Mouse (Mus musculus): ENCODE results near the gene Apmap. TPM values are rescaled to one million over a fixed set of nuclear protein-coding genes. Genes with fewer than 3 reads are reported as not detected.

Gene Apmap
- polyA plus RNA-seq, 1 experiment from 2014 or later: 35.0 TPM

- H3K4me1 ChIP-seq (replicated peaks; ENCODE audit: control insufficient read depth, insufficient read depth, low read length): no peaks in the 10 kb centered on the region
- H3K9me3 ChIP-seq (ENCODE audit: control insufficient read depth, low read length): no peaks in the 10 kb centered on the region
- ATAC-seq (replicated peaks; ENCODE audit: low FRiP score): no peak
- no peak overlapping the region for H3K4me3 ChIP-seq (ENCODE audit: low read depth, low read length)
- WGBS: 81% methylated on average over 4 of the region's 4 CpGs
- H3K27me3 ChIP-seq (replicated peaks; ENCODE audit: control insufficient read depth, insufficient read depth, low read length): no peaks in the 10 kb centered on the region
- H3K4me2 ChIP-seq: no peak overlapping the region
- DNase-seq (ENCODE audit: low spot score): no peak
- H3K9ac ChIP-seq (ENCODE audit: low read depth, low read length): no peak overlapping the region
- no peak overlapping the region for H3K27ac ChIP-seq (ENCODE audit: low read depth, low read length)
- peaks cover 8% of the 10 kb centered on the region; the same call in 1 of the 2 replicates for H3K36me3 ChIP-seq (ENCODE audit: control insufficient read depth, insufficient read depth, low read length)
Measured at GRCm38 (mm10) chr2:150629255-150629654, 20.9 kb upstream of the Apmap start.

- H3K36me3 ChIP-seq (ENCODE audit: control insufficient read depth, insufficient read depth, low read length): peaks cover 5% of the 10 kb centered on the region; the same call in 1 of the 2 replicates
- ATAC-seq (replicated peaks; ENCODE audit: low FRiP score): no peak
- no peaks in the 10 kb centered on the region for H3K4me1 ChIP-seq (replicated peaks; ENCODE audit: control insufficient read depth, insufficient read depth, low read length)
- no peaks in the 10 kb centered on the region for H3K9me3 ChIP-seq (ENCODE audit: control insufficient read depth, low read length)
- H3K9ac ChIP-seq (ENCODE audit: low read depth, low read length): no peak overlapping the region
- no peak overlapping the region for H3K4me3 ChIP-seq (ENCODE audit: low read depth, low read length)
- DNase-seq (ENCODE audit: low spot score): no peak
- WGBS: 53% methylated on average over 6 of the region's 6 CpGs
- H3K4me2 ChIP-seq: no peak overlapping the region
- H3K27me3 ChIP-seq (replicated peaks; ENCODE audit: control insufficient read depth, insufficient read depth, low read length): no peaks in the 10 kb centered on the region
- no peak overlapping the region for H3K27ac ChIP-seq (ENCODE audit: low read depth, low read length)
Measured at GRCm38 (mm10) chr2:150627140-150627539, 18.8 kb upstream of the Apmap start.

- 86% methylated on average over 8 of the region's 8 CpGs for WGBS
- Histone ChIP-seq H3K27ac (ENCODE audit: low read depth, low read length) (no peak overlapping the region), H3K4me1 (replicated peaks; ENCODE audit: control insufficient read depth, insufficient read depth, low read length) (no peaks in the 10 kb centered on the region), H3K4me3 (ENCODE audit: low read depth, low read length) (no peak overlapping the region), H3K27me3 (replicated peaks; ENCODE audit: control insufficient read depth, insufficient read depth, low read length) (no peaks in the 10 kb centered on the region), H3K9me3 (ENCODE audit: control insufficient read depth, low read length) (no peaks in the 10 kb centered on the region), H3K4me2 (no peak overlapping the region), H3K9ac (ENCODE audit: low read depth, low read length) (no peak overlapping the region), H3K36me3 (ENCODE audit: control insufficient read depth, insufficient read depth, low read length) (peaks cover 5% of the 10 kb centered on the region; the same call in 1 of the 2 replicates)
- ATAC-seq (replicated peaks; ENCODE audit: low FRiP score) (no peak), DNase-seq (ENCODE audit: low spot score) (no peak)
Measured at GRCm38 (mm10) chr2:150624926-150625325, 16.6 kb upstream of the Apmap start.

- Histone ChIP-seq H3K4me1 (replicated peaks; ENCODE audit: control insufficient read depth, insufficient read depth, low read length) (no peaks in the 10 kb centered on the region), H3K27me3 (replicated peaks; ENCODE audit: control insufficient read depth, insufficient read depth, low read length) (no peaks in the 10 kb centered on the region), H3K4me2 (no peak overlapping the region), H3K4me3 (ENCODE audit: low read depth, low read length) (no peak overlapping the region), H3K27ac (ENCODE audit: low read depth, low read length) (no peak overlapping the region), H3K9me3 (ENCODE audit: control insufficient read depth, low read length) (no peaks in the 10 kb centered on the region), H3K9ac (ENCODE audit: low read depth, low read length) (no peak overlapping the region), H3K36me3 (ENCODE audit: control insufficient read depth, insufficient read depth, low read length) (peaks cover 9% of the 10 kb centered on the region; the same call in 1 of the 2 replicates)
- WGBS: 88% methylated on average over 3 of the region's 3 CpGs
- no peak for DNase-seq (ENCODE audit: low spot score)
- ATAC-seq (replicated peaks; ENCODE audit: low FRiP score): no peak
Measured at GRCm38 (mm10) chr2:150623957-150624356, 15.6 kb upstream of the Apmap start.

GRCm38 (mm10) chr2:150621698-150622097 lies 13.3 kb upstream of the Apmap start:
- H3K27ac ChIP-seq (ENCODE audit: low read depth, low read length): no peak overlapping the region
- H3K4me1 ChIP-seq (replicated peaks; ENCODE audit: control insufficient read depth, insufficient read depth, low read length): no peaks in the 10 kb centered on the region
- H3K4me3 ChIP-seq (ENCODE audit: low read depth, low read length): no peak overlapping the region
- no peak for DNase-seq (ENCODE audit: low spot score)
- WGBS: 69% methylated on average over 3 of the region's 3 CpGs
- H3K36me3 ChIP-seq (ENCODE audit: control insufficient read depth, insufficient read depth, low read length): 0 out of 2 replicates have a peak, but pooled peaks cover 7% of the 10 kb centered on the region
- no peak for ATAC-seq (replicated peaks; ENCODE audit: low FRiP score)
- H3K9me3 ChIP-seq (ENCODE audit: control insufficient read depth, low read length): no peaks in the 10 kb centered on the region
- no peaks in the 10 kb centered on the region for H3K27me3 ChIP-seq (replicated peaks; ENCODE audit: control insufficient read depth, insufficient read depth, low read length)
- no peak overlapping the region for H3K4me2 ChIP-seq
- no peak overlapping the region for H3K9ac ChIP-seq (ENCODE audit: low read depth, low read length)

GRCm38 (mm10) chr2:150610097-150610496 lies 1.7 kb upstream of the Apmap start:
- H3K4me2 ChIP-seq: 0 out of 2 replicates have a peak overlapping the region, but pooled peaks have one; percentile 20
- peaks cover 13% of the 10 kb centered on the region for H3K4me1 ChIP-seq (replicated peaks; ENCODE audit: control insufficient read depth, insufficient read depth, low read length)
- H3K27ac ChIP-seq (ENCODE audit: low read depth, low read length): no peak overlapping the region
- no peaks in the 10 kb centered on the region for H3K27me3 ChIP-seq (replicated peaks; ENCODE audit: control insufficient read depth, insufficient read depth, low read length)
- DNase-seq (ENCODE audit: low spot score) (no peak), ATAC-seq (replicated peaks; ENCODE audit: low FRiP score) (peak; percentile 21; the same call in 1 of the 2 replicates)
- no peaks in the 10 kb centered on the region for H3K36me3 ChIP-seq (ENCODE audit: control insufficient read depth, insufficient read depth, low read length)
- no peak overlapping the region for H3K4me3 ChIP-seq (ENCODE audit: low read depth, low read length)
- no peak overlapping the region for H3K9ac ChIP-seq (ENCODE audit: low read depth, low read length)
- no peaks in the 10 kb centered on the region for H3K9me3 ChIP-seq (ENCODE audit: control insufficient read depth, low read length)
- WGBS: 42% methylated on average over 3 of the region's 3 CpGs

GRCm38 (mm10) chr2:150608872-150609560 lies 649 bp upstream of the Apmap start:
- H3K9me3 ChIP-seq (ENCODE audit: control insufficient read depth, low read length): no peaks in the 10 kb centered on the region
- peak; percentile 40 for DNase-seq (ENCODE audit: low spot score)
- H3K27ac ChIP-seq (ENCODE audit: low read depth, low read length): peak overlapping the region; percentile 20; the same call in 1 of the 2 replicates
- no peaks in the 10 kb centered on the region for H3K27me3 ChIP-seq (replicated peaks; ENCODE audit: control insufficient read depth, insufficient read depth, low read length)
- WGBS: 2% methylated on average over 10 of the region's 10 CpGs
- peaks cover 13% of the 10 kb centered on the region for H3K4me1 ChIP-seq (replicated peaks; ENCODE audit: control insufficient read depth, insufficient read depth, low read length)
- peak; percentile 27 for ATAC-seq (replicated peaks; ENCODE audit: low FRiP score)
- H3K4me2 ChIP-seq: peak overlapping the region; percentile 83
- peak overlapping the region; percentile 85; the same call in 1 of the 2 replicates for H3K9ac ChIP-seq (ENCODE audit: low read depth, low read length)
- 0 out of 2 replicates have a peak, but pooled peaks cover 2% of the 10 kb centered on the region for H3K36me3 ChIP-seq (ENCODE audit: control insufficient read depth, insufficient read depth, low read length)
- H3K4me3 ChIP-seq (ENCODE audit: low read depth, low read length): peak overlapping the region; percentile 92

- WGBS: 30% methylated on average over 1 of the region's 1 CpGs
- peak overlapping the region; percentile 83 for H3K4me2 ChIP-seq
Measured at GRCm38 (mm10) chr2:150607086-150607485, 1.3 kb downstream of the Apmap start.

GRCm38 (mm10) chr2:150604802-150605201 lies 3.6 kb downstream of the Apmap start:
- ATAC-seq (replicated peaks; ENCODE audit: low FRiP score): no peak
- 0 out of 2 replicates have a peak, but pooled peaks cover 2% of the 10 kb centered on the region for H3K36me3 ChIP-seq (ENCODE audit: control insufficient read depth, insufficient read depth, low read length)
- 88% methylated on average over 2 of the region's 2 CpGs for WGBS
- DNase-seq (ENCODE audit: low spot score): no peak
- H3K27me3 ChIP-seq (replicated peaks; ENCODE audit: control insufficient read depth, insufficient read depth, low read length): no peaks in the 10 kb centered on the region
- H3K9me3 ChIP-seq (ENCODE audit: control insufficient read depth, low read length): no peaks in the 10 kb centered on the region
- H3K27ac ChIP-seq (ENCODE audit: low read depth, low read length): no peak overlapping the region
- no peak overlapping the region for H3K4me3 ChIP-seq (ENCODE audit: low read depth, low read length)
- no peak overlapping the region for H3K4me2 ChIP-seq
- H3K9ac ChIP-seq (ENCODE audit: low read depth, low read length): no peak overlapping the region
- H3K4me1 ChIP-seq (replicated peaks; ENCODE audit: control insufficient read depth, insufficient read depth, low read length): peaks cover 7% of the 10 kb centered on the region

More at GRCm38 (mm10) chr2:150607086-150607485, 1.3 kb downstream of the Apmap start:
- Histone ChIP-seq H3K36me3 (ENCODE audit: control insufficient read depth, insufficient read depth, low read length) (0 out of 2 replicates have a peak, but pooled peaks cover 2% of the 10 kb centered on the region), H3K4me3 (ENCODE audit: low read depth, low read length) (peak overlapping the region; percentile 92), H3K9ac (ENCODE audit: low read depth, low read length) (no peak overlapping the region), H3K27me3 (replicated peaks; ENCODE audit: control insufficient read depth, insufficient read depth, low read length) (no peaks in the 10 kb centered on the region), H3K9me3 (ENCODE audit: control insufficient read depth, low read length) (no peaks in the 10 kb centered on the region), H3K27ac (ENCODE audit: low read depth, low read length) (no peak overlapping the region), H3K4me1 (replicated peaks; ENCODE audit: control insufficient read depth, insufficient read depth, low read length) (peaks cover 13% of the 10 kb centered on the region)
- DNase-seq (ENCODE audit: low spot score) (no peak), ATAC-seq (replicated peaks; ENCODE audit: low FRiP score) (no peak)
